Mouse (Mus musculus): ENCODE data around the gene Nipal1.

DNA sequence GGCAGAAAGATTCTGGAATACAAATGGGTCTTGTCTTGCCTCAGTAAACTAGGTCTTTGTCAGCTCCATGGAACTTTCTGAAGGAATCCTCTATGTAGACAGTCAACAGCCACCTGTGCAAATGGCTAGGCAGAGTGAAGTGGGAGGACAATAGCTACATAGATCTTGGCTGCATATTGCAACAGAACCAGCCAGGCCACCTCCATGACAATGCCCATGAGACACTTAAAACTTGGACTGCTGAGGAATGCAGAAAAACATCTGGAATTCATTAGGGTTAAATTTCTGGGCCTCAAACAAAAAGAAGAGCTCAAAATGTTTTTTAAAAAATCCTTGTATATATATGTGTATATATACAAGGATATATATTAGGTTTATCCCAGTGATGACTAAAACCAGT, 54.6 kb downstream of the Nipal1 start:
- no peak for TF ChIP-seq EP300 (IDR thresholded peaks at IDR 0.05; ENCODE audit: insufficient read depth, low read depth, low read length)
- no peak for TF ChIP-seq CTCF (IDR thresholded peaks at IDR 0.05; ENCODE audit: low read depth, low read length)
- no peak for TF ChIP-seq POLR2A (IDR thresholded peaks at IDR 0.05; ENCODE audit: insufficient read depth, low read length)

Measured in ES-Bruce4 (cell line).